In the genomic region with DNA sequence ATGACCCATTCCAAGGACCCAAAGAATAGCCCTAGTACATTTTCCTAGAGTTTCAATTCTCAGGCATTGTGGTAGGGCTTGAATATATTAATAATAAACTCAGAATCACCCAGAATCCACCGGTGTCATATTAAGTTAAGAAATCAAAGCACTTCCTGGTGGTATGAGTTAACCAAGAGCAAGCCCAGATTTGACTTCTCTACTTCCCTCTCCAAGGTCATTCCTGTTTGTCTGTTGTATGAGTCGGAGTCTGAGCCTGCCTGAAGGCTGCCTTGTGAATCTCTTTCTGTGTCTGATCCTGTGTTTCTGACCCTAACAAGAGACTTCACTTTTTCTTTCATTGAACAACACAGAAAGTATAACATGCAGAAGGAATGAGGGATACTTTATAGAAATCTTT, we compare ENCODE assay signal across 21 mouse cellular contexts.
A peak's percentile ranks its signal among the peaks of the same experiment; 100 is the strongest.
DNase-seq lines count a peak whose midpoint lies in the region; ATAC-seq and TF ChIP-seq lines count a peak whose summit lies in the region.
"Had no signal": no experiment of that assay in that cellular context is flagged by ENCODE, and none has a peak within 500 bp of the region (broad histone marks: within the 10 kb centered on the region; RNA-seq: fewer than 3 reads in every experiment).

No protein-coding gene starts in this region.

- TF ChIP-seq POLR2A in heart, adult 2 months (IDR thresholded peaks at IDR 0.05; ENCODE audit: insufficient read depth, low read depth, low read length), result no peak
- no peak for TF ChIP-seq POLR2A in cerebellum, adult 2 months (IDR thresholded peaks at IDR 0.05; ENCODE audit: borderline replicate concordance, insufficient read depth, low read length)

- H3K4me3 ChIP-seq in heart, adult 2 months, result no peak overlapping the region
- no peak overlapping the region for H3K4me3 ChIP-seq in stomach, embryonic 16.5 days (replicated peaks; ENCODE audit: low read length)
- H3K4me3 ChIP-seq in stomach, postnatal 0 days (ENCODE audit: low read depth, low read length), result no peak overlapping the region
- H3K4me3 ChIP-seq in intestine, postnatal 0 days (ENCODE audit: low read depth, low read length), result no peak overlapping the region
- no peak overlapping the region for H3K4me3 ChIP-seq in cerebellum, adult 2 months (replicated peaks; ENCODE audit: insufficient read depth, low read depth, low read length)
- H3K4me3 ChIP-seq: embryonic facial prominence, embryonic 13.5 days; forebrain, embryonic 12.5 days; heart, embryonic 15.5 days; hindbrain, embryonic 10.5 days had no signal

- H3K4me2 ChIP-seq in stomach, embryonic 16.5 days (ENCODE audit: low read depth, low read length), result no peak overlapping the region
- no peak overlapping the region for H3K4me2 ChIP-seq in stomach, postnatal 0 days (replicated peaks; ENCODE audit: low read depth)
- H3K4me2 ChIP-seq in intestine, postnatal 0 days (replicated peaks; ENCODE audit: low read depth), result 0 out of 2 replicates have a peak overlapping the region, but pooled peaks have one; percentile 17
- H3K4me2 ChIP-seq: embryonic facial prominence, embryonic 13.5 days; forebrain, embryonic 12.5 days; heart, embryonic 11.5 days; heart, embryonic 15.5 days; hindbrain, embryonic 14.5 days had no signal

- DNase-seq in heart, adult 2 months, result no peak
- DNase-seq in heart, postnatal 10 days, result no peak
- DNase-seq in stomach, postnatal 0 days (ENCODE audit: low spot score), result no peak
- no peak for DNase-seq in cerebellum, adult 2 months
- no peak for DNase-seq in thymus, postnatal 36 days
- DNase-seq: adrenal gland, postnatal 14 days; cerebellum, adult 11 months; cerebellum, adult 9-11 months; cerebellum, postnatal 36 days; gastrocnemius, postnatal 10 days; heart, adult 18-20 months had no signal

- ATAC-seq in stomach, embryonic 16.5 days (ENCODE audit: insufficient read depth, low FRiP score), result no peak
- no peak for ATAC-seq in stomach, postnatal 0 days (ENCODE audit: low FRiP score, low TSS enrichment)
- ATAC-seq in intestine, postnatal 0 days, result peak; percentile 94
- ATAC-seq: activated CD4-positive, CD25-positive, alpha-beta regulatory T cell, adult 4 months; forebrain, embryonic 16.5 days had no signal

- intact Hi-C loops in heart, adult 2 months (cut with DNase I), result no loop called here
- intact Hi-C loops in heart, postnatal 10 days (cut with DNase I), result loop anchor here (5.0 kb wide), 1 partner anchor 84 kb away; no protein-coding TSS in a partner anchor

- no peak for TF ChIP-seq CTCF in heart, adult 2 months (IDR thresholded peaks at IDR 0.05)
- no peak for TF ChIP-seq CTCF in stomach, postnatal 0 days (IDR thresholded peaks at IDR 0.05; ENCODE audit: low read depth)
- no peak for TF ChIP-seq CTCF in intestine, postnatal 0 days (IDR thresholded peaks at IDR 0.05; ENCODE audit: low read depth)
- no peak for TF ChIP-seq CTCF in cerebellum, adult 2 months (IDR thresholded peaks at IDR 0.05; ENCODE audit: borderline replicate concordance, insufficient read depth, low read depth, low read length)

- H3K27me3 ChIP-seq in heart, adult 2 months (ENCODE audit: control insufficient read depth, insufficient read depth, low read length), result no peaks in the 10 kb centered on the region
- no peaks in the 10 kb centered on the region for H3K27me3 ChIP-seq in stomach, embryonic 16.5 days (ENCODE audit: control insufficient read depth, insufficient read depth, low read length)
- H3K27me3 ChIP-seq in stomach, postnatal 0 days (ENCODE audit: control insufficient read depth, insufficient read depth, low read length), result no peaks in the 10 kb centered on the region
- H3K27me3 ChIP-seq in intestine, postnatal 0 days (replicated peaks; ENCODE audit: control insufficient read depth, insufficient read depth, low read length), result no peaks in the 10 kb centered on the region
- no peaks in the 10 kb centered on the region for H3K27me3 ChIP-seq in cerebellum, adult 2 months (ENCODE audit: control insufficient read depth, insufficient read depth, low read length)
- H3K27me3 ChIP-seq: embryonic facial prominence, embryonic 13.5 days; forebrain, embryonic 12.5 days; heart, embryonic 15.5 days had no signal

- H3K36me3 ChIP-seq in heart, adult 2 months (ENCODE audit: control insufficient read depth, insufficient read depth, low read length), result no peaks in the 10 kb centered on the region
- H3K36me3 ChIP-seq in stomach, embryonic 16.5 days (ENCODE audit: control insufficient read depth, insufficient read depth, low read length), result no peaks in the 10 kb centered on the region
- H3K36me3 ChIP-seq in stomach, postnatal 0 days (ENCODE audit: control insufficient read depth, insufficient read depth, low read length), result no peaks in the 10 kb centered on the region
- no peaks in the 10 kb centered on the region for H3K36me3 ChIP-seq in intestine, postnatal 0 days (ENCODE audit: control insufficient read depth, insufficient read depth)
- H3K36me3 ChIP-seq: embryonic facial prominence, embryonic 13.5 days; forebrain, embryonic 12.5 days; heart, embryonic 15.5 days; hindbrain, embryonic 10.5 days had no signal

- no peaks in the 10 kb centered on the region for H3K9me3 ChIP-seq in stomach, embryonic 16.5 days (replicated peaks; ENCODE audit: control insufficient read depth, low read length)
- H3K9me3 ChIP-seq in stomach, postnatal 0 days (ENCODE audit: control insufficient read depth, low read length), result no peaks in the 10 kb centered on the region
- H3K9me3 ChIP-seq in intestine, postnatal 0 days (ENCODE audit: control insufficient read depth), result no peaks in the 10 kb centered on the region
- H3K9me3 ChIP-seq: embryonic facial prominence, embryonic 13.5 days; forebrain, embryonic 12.5 days; heart, embryonic 15.5 days; hindbrain, embryonic 10.5 days had no signal

- 54% methylated on average over 2 of the region's 2 CpGs for WGBS in heart, adult 2 months
- WGBS in stomach, embryonic 16.5 days, result 64% methylated on average over 2 of the region's 2 CpGs
- 59% methylated on average over 2 of the region's 2 CpGs for WGBS in stomach, postnatal 0 days
- 37% methylated on average over 2 of the region's 2 CpGs for WGBS in intestine, postnatal 0 days
- 96% methylated on average over 2 of the region's 2 CpGs for WGBS in cerebellum, adult 2 months

- peak overlapping the region; percentile 29 for H3K27ac ChIP-seq in heart, adult 2 months
- peak overlapping the region; percentile 16; the same call in 1 of the 2 replicates for H3K27ac ChIP-seq in stomach, embryonic 16.5 days (ENCODE audit: low read length)
- H3K27ac ChIP-seq in stomach, postnatal 0 days (replicated peaks), result no peak overlapping the region
- peak overlapping the region; percentile 68 for H3K27ac ChIP-seq in intestine, postnatal 0 days (ENCODE audit: low read depth, low read length)
- H3K27ac ChIP-seq in cerebellum, adult 2 months (ENCODE audit: insufficient read depth, low read length), result no peak overlapping the region
- H3K27ac ChIP-seq: embryonic facial prominence, embryonic 13.5 days; forebrain, embryonic 12.5 days; heart, embryonic 15.5 days; hindbrain, embryonic 10.5 days; hindbrain, embryonic 14.5 days had no signal

- no peak for TF ChIP-seq EP300 in heart, adult 2 months (IDR thresholded peaks at IDR 0.05; ENCODE audit: insufficient read depth, low read depth, low read length)
- TF ChIP-seq EP300 in stomach, postnatal 0 days (optimal IDR thresholded peaks at IDR 0.05), result no peak

- H3K4me1 ChIP-seq in heart, adult 2 months (ENCODE audit: control insufficient read depth, insufficient read depth, low read length), result peaks cover 4% of the 10 kb centered on the region
- no peaks in the 10 kb centered on the region for H3K4me1 ChIP-seq in stomach, embryonic 16.5 days (ENCODE audit: control insufficient read depth, insufficient read depth, low read length)
- no peaks in the 10 kb centered on the region for H3K4me1 ChIP-seq in stomach, postnatal 0 days (replicated peaks; ENCODE audit: control insufficient read depth, insufficient read depth)
- H3K4me1 ChIP-seq in intestine, postnatal 0 days (replicated peaks; ENCODE audit: control insufficient read depth, insufficient read depth, low read length), result 0 out of 2 replicates have a peak, but pooled peaks cover 10% of the 10 kb centered on the region
- H3K4me1 ChIP-seq in cerebellum, adult 2 months (ENCODE audit: control insufficient read depth, insufficient read depth, low read length), result peaks cover 4% of the 10 kb centered on the region; the same call in 1 of the 2 replicates
- H3K4me1 ChIP-seq: embryonic facial prominence, embryonic 13.5 days had no signal

- no peak overlapping the region for H3K9ac ChIP-seq in heart, adult 2 months (ENCODE audit: low read depth, low read length)
- no peak overlapping the region for H3K9ac ChIP-seq in stomach, embryonic 16.5 days (ENCODE audit: low read length)
- no peak overlapping the region for H3K9ac ChIP-seq in stomach, postnatal 0 days (ENCODE audit: low read length)
- H3K9ac ChIP-seq in intestine, postnatal 0 days (ENCODE audit: low read depth, low read length), result no peak overlapping the region
- H3K9ac ChIP-seq: embryonic facial prominence, embryonic 13.5 days; forebrain, embryonic 12.5 days; heart, embryonic 15.5 days; hindbrain, embryonic 14.5 days had no signal

- no peaks in the 10 kb centered on the region; the same call in 1 of the 2 replicates for H3K79me2 ChIP-seq in heart, adult 2 months (replicated peaks; ENCODE audit: control insufficient read depth, insufficient read depth, low read length)

Comparison
In these comparisons a context has a peak if more than half of its experiments do, and no peak if none do; other contexts are left out.
1. H3K27ac ChIP-seq: peak in heart, adult 2 months (single experiment), stomach, embryonic 16.5 days (single experiment) and intestine, postnatal 0 days (single experiment); none in stomach, postnatal 0 days (single experiment) and cerebellum, adult 2 months (single experiment).